Mouse (Mus musculus): ENCODE data around the gene Proser3. TPM values are rescaled to one million over a fixed set of nuclear protein-coding genes. Genes with fewer than 3 reads are reported as not detected.

The Proser3 gene
- total RNA-seq, 2 experiments from 2014 or later: 0.38 to 0.77 TPM

- no peak for ATAC-seq (replicated peaks; ENCODE audit: low FRiP score, poor library complexity, severe bottlenecking)
Observed at GRCm38 (mm10) chr7:30584339-30584738, 32.2 kb upstream of the Proser3 start.

DNA sequence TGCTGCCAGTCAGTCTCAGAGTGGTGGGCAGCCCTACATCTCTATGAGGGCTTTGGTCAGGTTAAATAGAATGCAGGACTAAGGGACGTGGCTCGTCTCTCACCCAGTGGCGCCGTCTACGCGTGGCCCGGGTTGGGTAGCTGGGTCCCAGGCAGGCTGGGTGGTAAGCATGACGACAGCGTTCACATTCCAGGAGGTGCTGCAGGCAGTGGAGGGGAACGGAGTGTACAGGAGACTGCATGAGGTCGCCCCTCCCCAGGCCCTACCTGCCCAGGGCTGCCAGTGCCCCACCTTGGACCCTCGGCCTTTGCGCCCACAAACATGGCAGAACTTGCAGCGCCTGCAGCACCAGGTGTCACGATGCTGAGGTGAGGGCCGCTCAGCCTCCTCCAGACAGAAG is 29.4 kb upstream of the Proser3 start:
- ATAC-seq (replicated peaks; ENCODE audit: low FRiP score, poor library complexity, severe bottlenecking): no peak

DNA sequence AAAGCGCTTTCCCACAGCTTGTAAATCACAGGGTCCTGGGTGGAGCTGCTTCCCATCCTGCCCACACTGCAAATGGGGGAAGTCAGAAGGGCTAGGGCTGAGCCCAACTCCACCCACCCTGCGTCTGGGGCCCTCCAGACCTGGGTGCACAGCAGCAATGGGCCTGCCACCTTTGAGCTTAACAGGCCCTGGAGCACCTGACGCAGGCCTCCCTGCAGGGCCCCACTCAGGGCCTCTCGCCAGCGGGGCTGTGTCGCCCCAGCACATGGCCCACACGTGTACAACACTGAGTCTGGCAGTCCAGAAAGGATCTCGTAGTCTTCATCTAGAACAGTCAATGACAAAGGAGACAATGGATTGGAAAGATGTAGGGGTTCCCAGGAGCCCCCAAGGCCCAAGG is 27.9 kb upstream of the Proser3 start:
- ATAC-seq (replicated peaks; ENCODE audit: low FRiP score, poor library complexity, severe bottlenecking): no peak

DNA sequence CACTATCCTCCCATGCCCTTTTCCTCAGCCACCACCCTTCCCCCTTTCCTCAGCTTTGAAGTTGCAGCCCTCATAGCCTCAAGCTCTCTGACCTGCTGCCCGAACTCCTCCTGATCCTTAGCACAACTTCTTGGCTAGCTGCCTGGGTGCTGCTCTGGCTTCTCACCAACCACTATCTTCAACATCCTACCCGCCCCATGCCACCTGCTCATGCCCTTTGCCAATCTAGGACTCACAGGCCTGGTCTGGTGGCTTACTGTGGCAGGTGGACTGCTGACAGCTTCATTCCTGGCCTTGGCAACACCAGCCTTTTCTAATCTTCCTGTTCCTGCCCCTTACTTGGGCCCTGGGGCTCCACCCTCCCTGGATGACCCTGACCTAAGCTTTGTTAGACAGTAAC is 20.9 kb upstream of the Proser3 start:
- ATAC-seq (replicated peaks; ENCODE audit: low FRiP score, poor library complexity, severe bottlenecking): peak; percentile 89

- ATAC-seq (replicated peaks; ENCODE audit: low FRiP score, poor library complexity, severe bottlenecking): peak; percentile 48
Observed at GRCm38 (mm10) chr7:30572389-30572788, 20.3 kb upstream of the Proser3 start.

DNA sequence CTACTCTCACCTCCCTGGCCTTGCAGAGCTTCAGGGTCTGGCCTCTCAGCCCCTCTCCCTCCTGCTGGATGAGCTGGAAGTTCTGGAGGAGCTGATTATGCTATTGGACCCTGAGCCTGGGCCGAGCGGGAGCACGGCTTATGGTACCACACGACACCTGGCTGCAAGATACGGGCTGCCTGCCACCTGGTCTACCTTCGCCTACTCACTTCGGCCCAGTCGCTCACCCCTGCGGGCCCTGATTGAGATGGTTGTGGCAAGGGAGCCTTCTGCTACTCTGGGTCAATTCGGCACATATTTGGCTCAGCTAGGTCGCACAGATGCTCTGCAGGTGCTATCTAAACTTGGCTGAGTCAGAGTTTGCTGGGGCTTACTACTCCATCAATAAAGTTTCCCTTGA is 15.5 kb upstream of the Proser3 start:
- ATAC-seq (replicated peaks; ENCODE audit: low FRiP score, poor library complexity, severe bottlenecking): no peak

DNA sequence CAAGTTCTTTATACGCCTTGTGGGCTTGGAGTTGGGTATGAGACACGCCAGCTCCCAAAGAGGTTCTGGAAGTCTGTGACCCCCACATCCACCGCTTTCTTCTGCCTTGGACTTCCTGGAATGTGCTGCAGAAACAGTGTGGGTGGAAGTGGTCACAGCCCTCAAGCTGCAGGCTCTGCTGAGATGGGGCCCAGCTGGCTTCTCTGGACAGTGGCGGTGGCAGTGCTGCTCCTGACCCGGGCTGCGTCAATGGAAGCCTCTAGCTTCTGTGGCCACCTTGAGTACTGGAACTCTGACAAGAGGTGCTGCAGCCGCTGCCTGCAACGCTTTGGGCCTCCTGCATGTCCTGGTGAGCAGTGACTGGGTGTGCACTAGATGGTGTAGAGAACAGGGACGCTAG is 13.9 kb upstream of the Proser3 start:
- no peak for ATAC-seq (replicated peaks; ENCODE audit: low FRiP score, poor library complexity, severe bottlenecking)

DNA sequence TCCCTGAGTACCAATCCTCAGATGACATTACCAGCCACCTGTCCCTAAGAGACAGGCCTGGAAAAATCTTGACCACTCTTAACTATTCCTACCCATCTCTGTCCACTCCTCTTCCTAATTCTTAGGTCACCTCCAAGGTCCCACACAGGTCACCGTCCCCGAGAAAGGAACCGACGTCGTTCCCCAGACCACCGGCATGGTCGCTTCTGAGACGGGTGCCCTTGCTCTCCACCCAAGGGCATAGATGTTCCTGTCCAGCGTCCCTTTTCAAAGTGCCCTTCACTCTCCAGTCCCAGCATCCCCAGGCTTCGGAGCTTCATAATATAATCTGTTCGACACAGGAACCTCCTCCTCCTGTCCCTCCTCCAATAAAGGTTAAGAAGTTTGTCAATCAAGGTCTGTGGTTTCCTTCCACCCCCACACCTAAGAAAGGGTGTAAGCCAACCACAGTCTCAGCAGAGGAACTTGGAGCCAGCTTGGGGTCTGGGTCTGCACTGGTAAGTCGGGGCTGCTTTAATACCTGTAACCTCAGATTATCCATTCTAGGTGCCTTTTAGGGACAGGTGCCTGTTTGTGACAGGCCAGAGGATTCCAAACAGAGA is 13.0 kb upstream of the Proser3 start, which contains the start of gene Igflr1:
Gene Igflr1, plus strand, starts transcription at position 458 of the 602 bp plus-strand sequence.
- no peak for ATAC-seq (replicated peaks; ENCODE audit: low FRiP score, poor library complexity, severe bottlenecking)

DNA sequence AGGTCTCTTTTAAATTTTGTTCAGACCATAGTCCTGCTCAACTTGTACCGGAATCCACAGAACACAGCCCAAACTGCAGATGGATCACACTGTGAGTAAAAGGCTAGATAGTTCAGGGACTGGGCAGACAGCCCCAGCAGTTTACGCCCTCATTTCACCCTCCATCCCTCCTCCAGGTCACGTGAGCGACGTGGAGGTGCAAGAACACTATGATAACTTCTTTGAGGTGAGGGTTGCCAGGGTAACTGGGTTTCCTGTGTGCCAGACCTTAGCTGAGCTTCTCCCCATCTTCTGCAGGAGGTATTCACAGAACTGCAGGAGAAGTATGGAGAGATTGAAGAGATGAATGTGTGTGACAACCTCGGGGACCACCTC is 11.8 kb upstream of the Proser3 start:
- ATAC-seq (replicated peaks; ENCODE audit: low FRiP score, poor library complexity, severe bottlenecking): peak; percentile 16

- ATAC-seq (replicated peaks; ENCODE audit: low FRiP score, poor library complexity, severe bottlenecking): peak; percentile 75
Observed at GRCm38 (mm10) chr7:30563117-30563905, 11.2 kb upstream of the Proser3 start, which contains the start of the genes U2af1l4, Gm49396 and Psenen. TSS of gene U2af1l4 (plus strand) at chr7:30563301. TSS of gene Gm49396 (plus strand) at chr7:30563344. TSS of gene Psenen (minus strand) at chr7:30563627.

DNA sequence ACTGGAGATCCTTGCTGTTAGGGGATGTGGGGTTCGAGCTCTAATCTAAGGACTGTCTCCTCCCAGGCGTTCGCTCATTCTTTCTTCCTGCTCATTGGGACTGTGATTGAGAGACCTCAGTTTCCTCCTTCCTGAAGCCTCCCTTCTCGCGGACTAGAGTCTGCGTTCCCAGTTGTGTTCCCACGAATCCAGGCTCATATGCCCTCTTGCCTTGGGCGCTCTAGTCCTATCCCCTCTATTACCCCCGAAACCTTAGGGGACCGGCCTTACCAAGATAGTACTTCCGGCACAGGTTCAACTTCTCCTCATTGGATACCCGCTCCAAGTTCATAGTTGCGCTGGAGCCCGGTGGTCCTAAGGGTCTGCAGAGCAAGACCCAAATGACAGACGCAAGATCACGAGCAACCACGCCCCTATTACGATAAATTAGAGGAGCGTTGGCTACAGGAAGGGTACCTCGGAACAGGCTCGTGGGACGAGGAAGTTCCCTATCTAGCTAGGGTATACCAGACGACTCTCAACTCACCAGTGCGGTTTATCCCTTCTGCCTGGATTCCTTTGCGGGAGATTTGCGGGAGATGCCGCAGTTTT is 10.5 kb upstream of the Proser3 start:
- peak; percentile 17 for ATAC-seq (replicated peaks; ENCODE audit: low FRiP score, poor library complexity, severe bottlenecking)

DNA sequence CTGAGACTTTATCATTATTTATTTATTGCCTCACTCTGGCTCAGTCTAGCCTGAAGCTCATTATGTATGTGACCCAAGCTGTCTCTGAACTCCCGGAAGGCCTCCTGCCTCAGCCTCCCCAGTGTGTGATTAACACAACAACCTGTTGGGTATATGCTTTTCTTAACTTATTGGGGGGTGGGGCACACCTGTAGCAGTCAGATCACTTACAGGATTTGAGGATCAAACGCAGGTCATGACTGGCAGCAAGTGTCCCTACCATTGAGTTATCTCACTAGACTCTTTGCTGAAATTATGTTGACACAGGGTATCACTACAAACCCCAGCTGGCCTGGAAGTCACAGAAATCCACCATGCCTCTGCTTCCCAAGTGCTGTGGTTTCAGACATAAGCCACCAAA is 8.2 kb upstream of the Proser3 start:
- no peak for ATAC-seq (replicated peaks; ENCODE audit: low FRiP score, poor library complexity, severe bottlenecking)

- peak; percentile 71 for ATAC-seq (replicated peaks; ENCODE audit: low FRiP score, poor library complexity, severe bottlenecking)
Observed at GRCm38 (mm10) chr7:30559443-30559954, 7.4 kb upstream of the Proser3 start, which contains the start of gene Lin37. TSS of gene Lin37 (minus strand) at chr7:30559838.

DNA sequence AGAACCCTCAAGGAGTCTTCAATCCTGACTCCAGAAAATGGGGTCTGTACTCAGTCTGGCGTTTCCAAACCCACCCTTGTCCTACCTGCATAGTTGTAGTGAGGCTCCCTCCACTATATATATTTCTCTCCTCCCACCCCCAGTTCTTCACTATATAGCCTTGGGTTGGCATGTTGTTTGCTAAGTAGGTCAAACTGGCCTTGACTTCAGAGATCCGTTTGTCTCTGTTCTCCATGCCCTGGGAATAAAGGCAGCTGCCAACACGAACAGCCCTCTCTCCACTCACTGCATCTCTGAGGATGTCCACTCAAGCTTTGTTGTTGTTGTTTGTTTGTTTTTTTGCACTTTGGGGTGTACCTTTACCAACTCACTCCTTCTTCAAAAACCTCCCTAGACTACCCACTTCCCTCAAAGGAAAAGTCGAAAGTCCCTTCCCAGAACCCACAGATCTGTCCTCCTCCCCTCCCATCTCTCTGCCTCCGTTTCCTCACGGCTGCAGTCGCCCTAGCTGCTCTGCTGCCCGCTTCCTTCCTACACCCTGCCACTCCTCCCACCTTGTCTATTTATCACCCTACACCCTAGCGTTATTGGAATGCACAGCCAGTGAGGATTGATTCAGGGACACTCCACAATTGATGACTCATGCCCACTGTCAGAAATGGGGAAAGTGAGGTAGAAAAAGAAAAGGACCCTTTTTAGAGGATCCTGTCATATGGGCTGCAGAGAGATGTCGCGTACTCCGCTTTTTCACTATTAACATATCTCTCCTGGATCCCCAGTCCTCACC is 6.8 kb upstream of the Proser3 start:
- ATAC-seq (replicated peaks; ENCODE audit: low FRiP score, poor library complexity, severe bottlenecking): peak; percentile 50

DNA sequence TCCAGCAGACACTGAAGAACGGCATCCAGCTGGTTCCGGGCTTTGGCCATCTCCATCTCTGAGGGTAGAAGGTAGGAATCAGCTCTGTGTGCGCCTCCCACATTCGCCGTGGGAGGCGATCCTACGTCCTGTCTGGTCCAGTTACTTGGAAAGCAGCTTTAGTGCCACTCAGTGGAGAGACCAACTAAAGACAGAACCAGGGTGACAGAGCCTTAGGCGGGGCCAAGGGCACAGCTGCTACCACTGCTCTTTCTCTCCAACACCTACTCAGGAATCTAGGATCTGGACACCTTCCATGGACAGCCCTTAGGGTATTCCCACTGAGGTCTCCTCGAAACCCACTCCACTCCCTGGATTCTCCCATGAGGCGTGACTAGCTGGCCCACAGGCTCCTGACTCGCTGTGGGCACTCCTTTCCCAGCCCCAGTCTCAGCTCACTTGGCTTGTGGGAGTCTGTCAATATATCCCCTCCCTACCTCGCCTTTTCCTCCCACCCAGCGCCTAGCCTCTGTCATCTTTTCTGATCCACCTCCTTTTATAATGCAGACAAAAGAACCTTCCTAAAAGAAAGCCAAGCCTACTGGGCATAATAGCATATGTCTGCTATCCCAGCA is 5.9 kb upstream of the Proser3 start:
- no peak for ATAC-seq (replicated peaks; ENCODE audit: low FRiP score, poor library complexity, severe bottlenecking)

DNA sequence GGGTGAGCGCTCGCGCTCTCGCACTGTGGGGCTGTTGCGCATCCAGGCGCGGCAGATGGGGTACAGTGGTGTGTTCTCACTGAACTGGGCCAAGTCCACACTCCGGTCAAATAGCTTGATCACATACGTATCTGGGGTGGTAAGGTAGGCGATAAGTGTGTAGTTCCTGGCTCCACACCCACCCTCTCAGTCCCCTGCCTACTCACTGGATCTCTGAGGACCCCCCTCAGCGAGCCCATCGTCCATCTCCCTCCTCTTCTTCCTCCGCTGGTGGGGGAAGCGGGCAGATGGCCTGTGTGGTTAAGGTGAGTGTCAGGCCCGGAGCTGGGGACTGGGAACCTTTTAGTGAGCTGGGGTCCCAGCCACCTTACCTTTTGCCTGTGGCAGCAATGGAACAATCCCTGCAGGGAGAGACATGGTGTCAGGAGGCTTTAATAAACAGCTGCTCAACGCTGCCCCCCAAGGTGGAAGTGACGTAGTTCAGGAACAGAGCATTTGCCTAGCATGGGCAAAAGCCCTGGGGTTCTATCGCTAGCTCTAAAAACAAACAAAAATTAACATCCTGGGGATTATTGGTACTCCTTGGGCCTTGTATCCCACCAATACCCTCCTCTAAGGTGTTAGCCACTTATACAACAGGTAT is 4.9 kb upstream of the Proser3 start:
- no peak for ATAC-seq (replicated peaks; ENCODE audit: low FRiP score, poor library complexity, severe bottlenecking)

DNA sequence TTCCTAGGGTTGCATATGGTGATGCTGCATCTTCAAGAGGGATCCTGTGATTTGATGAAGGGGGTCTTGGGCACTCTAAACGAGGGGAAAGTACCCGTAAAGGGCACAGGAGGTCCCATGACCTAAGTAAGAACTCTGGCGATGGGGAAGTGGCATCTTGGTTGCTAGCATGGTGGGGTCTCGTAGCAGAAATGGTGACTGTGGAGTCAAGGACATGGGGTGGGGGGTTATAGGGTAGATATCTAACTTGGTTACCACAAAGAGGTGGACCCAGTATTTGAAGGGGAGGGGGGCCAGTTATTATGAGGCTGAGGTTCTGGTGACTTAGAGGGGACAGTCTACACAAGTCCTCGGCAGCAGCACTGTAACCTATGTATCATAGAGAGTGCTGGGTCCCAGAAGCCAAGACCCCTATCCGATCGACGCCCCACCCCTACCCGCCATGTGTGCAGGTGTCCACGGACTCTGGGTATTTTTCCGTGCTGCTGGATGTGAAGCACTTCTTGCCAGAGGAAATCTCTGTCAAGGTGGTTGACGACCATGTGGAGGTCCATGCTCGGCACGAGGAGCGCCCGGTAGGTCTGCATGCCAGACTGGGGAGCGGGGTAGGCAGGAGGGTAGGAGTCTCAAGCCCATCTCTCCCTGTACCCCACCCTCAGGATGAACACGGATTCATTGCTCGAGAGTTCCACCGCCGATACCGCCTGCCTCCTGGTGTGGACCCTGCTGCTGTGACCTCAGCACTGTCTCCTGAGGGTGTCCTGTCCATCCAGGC is 1.9 kb upstream of the Proser3 start:
- ATAC-seq (replicated peaks; ENCODE audit: low FRiP score, poor library complexity, severe bottlenecking): no peak

- peak; percentile 19; the same call in 1 of the 2 replicates for ATAC-seq (replicated peaks; ENCODE audit: low FRiP score, poor library complexity, severe bottlenecking)
Observed at GRCm38 (mm10) chr7:30553021-30553589, 1.0 kb upstream of the Proser3 start.
